Mouse (Mus musculus): Measurements from ENCODE around the gene Gm20403.
A peak's percentile ranks its signal among the peaks of the same experiment; 100 is the strongest.
"Not testable (repeated sequence)": the region's sequence is repeated elsewhere in the genome, so short reads cannot be mapped to it uniquely, and the experiment has no call there.

Gene Gm20403

GRCm38 (mm10) chr12:54986052-54986717 lies at the start of gene Gm20403:
Gm20403 (minus strand) TSS chr12:54986529.
- peak in 1 of 2 experiments; percentile 23 for DNase-seq (ENCODE audit: low spot score in 2 of 2)

DNA sequence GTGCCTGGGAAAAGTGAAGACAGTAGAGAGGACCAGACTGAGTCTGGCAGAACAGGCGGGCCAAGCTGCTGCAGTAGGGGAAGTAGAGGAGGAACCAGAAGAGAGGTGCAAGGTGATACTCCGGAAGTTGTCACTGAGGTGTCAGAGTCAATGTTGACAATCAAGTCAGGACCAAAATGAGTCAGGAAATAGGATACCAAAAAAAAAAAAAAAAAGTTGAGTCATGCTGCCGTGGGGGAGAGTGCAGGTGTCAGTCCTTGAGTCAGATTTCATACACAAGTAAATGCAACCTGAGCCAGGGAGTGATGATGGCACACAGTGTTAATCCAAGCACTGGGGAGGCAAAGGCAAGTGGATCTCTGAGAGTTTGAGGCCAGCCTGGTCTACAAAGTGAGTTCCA lies 40.8 kb upstream of the Gm20403 start:
- DNase-seq (ENCODE audit: low spot score in 2 of 2), result no peak

DNA sequence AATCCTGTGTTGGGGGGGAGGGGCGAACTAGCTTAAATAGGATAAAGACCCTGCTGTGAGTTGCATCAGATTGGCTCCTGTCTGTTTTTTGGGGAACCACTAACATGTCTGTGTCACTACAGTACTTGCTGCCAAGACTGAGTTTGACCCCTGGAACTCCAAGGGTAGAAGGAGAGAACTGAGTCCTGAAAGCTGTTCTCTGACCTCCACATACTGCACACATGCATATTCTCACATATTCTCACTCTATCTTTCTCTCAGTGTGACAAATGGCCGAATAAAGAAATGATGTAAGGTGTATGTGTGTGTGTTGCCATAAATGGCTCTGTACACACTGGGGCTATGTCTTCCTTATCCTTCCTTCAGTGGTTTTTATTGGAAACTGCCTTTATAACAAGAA lies 37.0 kb upstream of the Gm20403 start:
- no peak for DNase-seq (ENCODE audit: low spot score in 2 of 2)

GRCm38 (mm10) chr12:55019421-55019877 lies 33.1 kb upstream of the Gm20403 start:
- no peak for DNase-seq (ENCODE audit: low spot score in 2 of 2)

GRCm38 (mm10) chr12:55017119-55017721 lies 30.9 kb upstream of the Gm20403 start:
- no peak for DNase-seq (ENCODE audit: low spot score in 2 of 2)

DNA sequence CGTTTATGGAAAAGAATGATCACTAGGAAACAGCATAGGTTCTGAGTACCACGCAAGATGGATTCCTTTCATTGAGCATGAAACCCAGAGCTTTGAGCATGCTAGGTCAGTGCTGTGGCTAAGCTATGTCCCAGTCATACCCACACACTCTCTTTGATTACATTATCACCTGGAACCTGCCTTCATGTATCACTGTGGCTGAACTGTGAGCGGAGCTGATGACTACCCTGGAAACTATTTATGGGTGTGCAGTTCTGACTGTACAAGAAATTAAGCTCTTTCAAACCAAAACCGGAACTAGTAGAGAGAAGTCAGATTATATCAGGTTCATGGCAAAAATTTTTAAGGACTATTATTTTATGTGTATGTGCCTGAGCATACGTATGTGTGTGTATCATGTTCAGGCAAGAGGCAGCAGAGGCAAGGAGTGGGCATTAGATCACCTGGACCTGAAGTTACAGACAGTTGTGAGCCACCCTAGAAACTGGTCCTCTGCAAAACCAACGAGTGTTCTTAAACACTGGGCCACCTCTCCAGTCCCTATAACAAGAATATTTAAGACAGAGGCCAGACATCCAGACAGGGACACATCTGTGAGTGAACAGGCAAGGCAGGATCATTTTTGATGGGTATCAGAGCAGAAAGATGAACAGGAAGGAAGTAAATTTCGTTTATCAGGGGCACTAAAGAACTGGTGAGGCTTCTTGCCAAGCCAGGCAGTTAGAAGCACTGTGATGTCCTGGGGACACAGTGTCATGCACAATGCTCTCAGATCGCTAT lies 30.2 kb upstream of the Gm20403 start:
- no peak for DNase-seq (ENCODE audit: low spot score in 2 of 2)

- no peak for DNase-seq (ENCODE audit: low spot score in 2 of 2)
Observed at GRCm38 (mm10) chr12:55015428-55015827, 29.1 kb upstream of the Gm20403 start.

DNA sequence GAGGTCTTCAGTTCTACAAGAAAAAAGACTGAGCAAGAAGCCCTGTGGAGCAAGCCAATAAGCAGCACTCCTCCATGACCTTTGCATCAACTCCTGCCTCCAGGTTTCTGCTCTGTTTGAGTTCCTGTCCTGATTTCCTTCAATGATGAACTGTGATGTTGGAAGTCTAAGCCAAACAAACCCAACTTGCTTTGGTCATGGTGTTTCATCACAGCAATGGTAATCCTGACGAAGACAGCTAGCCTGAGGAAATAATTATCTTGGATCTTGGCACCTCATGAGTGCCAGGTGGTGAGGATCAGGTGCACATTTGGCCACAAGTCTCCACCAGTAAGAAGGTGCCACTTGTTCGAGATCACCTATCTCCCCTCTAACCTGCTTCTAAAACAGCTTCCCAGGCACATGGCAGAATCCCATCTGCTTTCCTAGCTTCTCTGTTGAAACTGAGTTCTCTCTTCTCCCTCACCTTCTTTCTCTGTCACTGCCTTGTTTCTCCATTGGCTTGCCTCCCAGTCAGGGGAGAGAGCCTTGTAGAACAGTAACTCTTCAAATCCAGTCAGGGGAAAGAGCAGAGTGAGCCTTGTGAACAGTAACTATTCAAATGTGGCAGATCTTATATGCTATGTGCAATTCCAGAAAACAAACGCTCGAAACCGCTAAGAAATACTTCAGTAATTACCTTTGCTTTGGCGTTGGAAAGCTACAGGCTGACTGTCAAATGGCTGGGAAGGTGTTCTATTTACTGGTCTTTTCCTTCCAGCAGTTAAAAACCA lies 27.5 kb upstream of the Gm20403 start, which contains the start of gene Baz1a:
Gene Baz1a, minus strand, starts transcription at position 723 of the 773 bp plus-strand sequence.
- DNase-seq (ENCODE audit: low spot score in 2 of 2), result no peak

DNA sequence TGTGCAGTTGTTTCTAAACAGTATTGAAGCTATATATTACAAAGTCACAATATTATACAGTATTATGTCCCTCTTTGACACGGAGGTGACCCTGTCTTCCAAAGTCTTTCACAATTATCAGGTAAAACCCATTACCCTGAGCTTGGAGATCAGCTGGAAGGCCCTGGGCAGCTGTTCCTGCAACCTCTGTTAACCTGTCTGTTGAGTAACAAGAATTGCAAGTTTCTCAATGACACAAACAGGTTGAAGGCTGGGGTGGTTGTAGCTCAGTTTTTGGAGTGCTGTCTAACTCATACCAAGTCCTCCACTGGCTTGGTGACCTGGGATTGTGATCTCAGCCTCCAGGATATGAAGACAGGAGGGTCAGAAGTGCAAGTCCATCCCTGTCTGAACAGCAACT lies 26.7 kb upstream of the Gm20403 start:
- DNase-seq (ENCODE audit: low spot score in 2 of 2), result no peak

- DNase-seq (ENCODE audit: low spot score in 2 of 2), result no peak
Observed at GRCm38 (mm10) chr12:55007361-55008008, 21.2 kb upstream of the Gm20403 start.

GRCm38 (mm10) chr12:55006071-55006470 lies 19.7 kb upstream of the Gm20403 start:
- DNase-seq (ENCODE audit: low spot score in 2 of 2), result no peak

DNA sequence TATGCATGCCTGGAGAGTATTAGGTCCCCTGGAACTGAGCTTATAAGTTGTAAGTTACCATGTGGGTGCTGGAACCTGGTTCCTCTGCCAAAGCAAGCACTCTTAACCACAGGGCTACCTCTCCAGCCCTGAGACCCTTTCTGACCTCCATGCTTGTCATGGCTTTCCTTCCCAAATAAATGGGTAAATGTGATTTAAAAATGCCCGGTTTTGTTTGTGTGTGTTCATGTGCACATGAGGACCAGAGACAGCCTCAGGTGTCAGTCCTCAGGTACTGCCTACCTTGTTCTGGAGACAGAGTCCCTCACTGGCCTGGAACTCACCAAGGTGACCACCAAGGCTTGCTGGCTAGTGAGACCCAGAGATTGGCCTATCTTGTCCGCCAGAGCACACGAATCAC lies 18.1 kb upstream of the Gm20403 start:
- no peak for DNase-seq (ENCODE audit: low spot score in 2 of 2)

DNA sequence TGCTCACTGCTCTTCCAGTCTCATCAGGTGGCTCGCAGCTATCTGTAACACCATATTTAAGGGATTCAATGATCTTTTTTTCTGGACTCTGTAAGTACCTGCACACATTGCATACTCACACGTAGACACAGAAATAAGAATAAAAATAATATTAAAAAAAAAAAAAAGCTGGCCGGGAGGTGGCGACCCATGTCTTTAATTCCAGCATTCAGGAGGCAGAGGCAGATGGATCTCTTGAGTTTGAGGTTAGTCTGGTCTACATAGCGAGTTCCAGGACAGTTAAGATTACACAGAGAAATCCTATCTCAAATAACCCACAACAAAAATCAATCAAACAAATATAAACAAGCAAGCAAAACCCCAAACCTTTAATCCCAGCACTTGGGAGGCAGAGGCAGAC lies 17.5 kb upstream of the Gm20403 start:
- no peak for DNase-seq (ENCODE audit: low spot score in 2 of 2)

- not testable (repeated sequence) for DNase-seq (ENCODE audit: low spot score in 2 of 2)
Observed at GRCm38 (mm10) chr12:55002532-55002931, 16.2 kb upstream of the Gm20403 start.

DNA sequence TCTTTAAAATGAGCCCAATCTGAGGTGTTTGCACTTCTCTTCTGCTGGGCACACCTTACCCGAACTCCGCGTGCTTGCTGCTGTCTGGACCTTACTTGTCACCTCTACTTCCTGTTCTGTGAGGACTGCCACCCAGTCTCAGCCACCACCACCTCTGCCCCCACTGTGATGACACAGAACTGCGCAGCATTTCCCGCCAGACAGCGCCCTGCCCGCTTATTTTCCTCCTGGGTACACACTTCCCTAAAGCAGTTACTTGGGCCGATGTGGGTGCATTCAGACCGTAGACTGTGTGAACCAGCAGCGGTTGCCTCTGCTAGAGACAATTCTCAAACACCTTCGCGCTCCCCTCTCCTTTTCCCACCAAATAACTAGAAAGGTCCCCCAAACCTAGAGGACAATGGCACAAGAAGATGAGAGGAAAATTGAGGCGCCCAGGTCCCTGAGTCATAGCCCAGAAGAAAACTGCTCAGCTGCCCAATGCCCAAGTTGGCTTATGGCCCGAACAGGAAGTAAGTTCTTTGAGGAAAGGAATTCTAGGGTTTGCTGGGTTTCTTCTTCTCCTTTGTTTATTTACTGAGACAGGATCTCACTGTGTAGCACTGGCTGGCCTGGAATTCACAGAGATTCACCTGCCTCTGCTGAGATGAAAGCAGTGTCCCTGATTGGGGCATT lies 12.8 kb upstream of the Gm20403 start:
- DNase-seq (ENCODE audit: low spot score in 2 of 2), result no peak

GRCm38 (mm10) chr12:54998411-54998810 lies 12.1 kb upstream of the Gm20403 start:
- no peak for DNase-seq (ENCODE audit: low spot score in 2 of 2)

DNA sequence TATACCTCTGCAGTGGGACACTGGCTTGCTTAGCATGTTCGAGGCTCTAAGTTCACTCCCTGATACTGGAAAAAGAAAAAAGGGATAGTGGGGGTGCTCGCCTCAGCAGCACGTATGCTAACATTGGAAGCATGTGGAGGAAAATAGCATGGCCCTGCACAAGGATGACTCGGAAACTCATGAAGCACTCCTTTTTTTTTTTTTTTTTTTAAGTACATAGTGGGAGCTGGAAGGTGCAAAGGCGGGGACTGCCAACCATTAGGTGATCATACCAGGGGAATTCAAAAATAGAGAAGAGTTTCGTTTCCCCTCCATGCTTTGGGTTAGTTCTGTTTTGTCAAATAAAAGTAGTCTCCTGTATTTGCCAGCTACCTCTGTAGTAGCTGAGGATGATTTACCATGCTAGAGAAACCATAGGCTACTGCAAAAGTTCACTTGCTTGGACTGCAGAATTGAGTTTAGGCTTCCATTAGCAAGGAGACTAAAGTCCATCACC lies 10.7 kb upstream of the Gm20403 start:
- DNase-seq (ENCODE audit: low spot score in 2 of 2), result no peak

GRCm38 (mm10) chr12:54995965-54996364 lies 9.6 kb upstream of the Gm20403 start:
- DNase-seq (ENCODE audit: low spot score in 2 of 2), result no peak

GRCm38 (mm10) chr12:54994418-54994817 lies 8.1 kb upstream of the Gm20403 start:
- no peak for DNase-seq (ENCODE audit: low spot score in 2 of 2)

DNA sequence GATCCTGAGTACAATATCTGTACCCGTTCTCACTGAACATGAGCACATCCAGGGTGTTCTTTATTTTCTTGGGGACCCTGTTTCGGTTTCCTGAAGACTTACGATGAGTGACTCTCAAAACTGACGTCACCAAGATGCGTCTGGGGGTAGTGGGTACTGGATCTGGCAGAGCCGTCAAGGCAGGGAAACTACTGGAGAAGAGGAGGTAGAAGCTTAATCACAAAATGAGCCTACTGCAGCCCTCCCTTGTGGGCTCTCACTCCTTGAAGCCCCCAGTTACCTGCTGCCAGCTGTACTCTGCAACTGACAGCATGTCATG lies 7.7 kb upstream of the Gm20403 start:
- no peak for DNase-seq (ENCODE audit: low spot score in 2 of 2)

All from frontal cortex, postnatal 14 days (tissue).